Mouse (Mus musculus) thymus, postnatal 14 days (tissue): ENCODE data around the gene Sesn1.
A peak's percentile ranks its signal among the peaks of the same experiment; 100 is the strongest.

Experiments
- DNase-seq: peaks from one replicate; pipeline ENCODE4 v3.0.0; 2021

Gene Sesn1

GRCm38 (mm10) chr10:41871564-41871963 is 61.8 kb downstream of the Sesn1 start:
- DNase-seq, result no peak

GRCm38 (mm10) chr10:41875624-41876023 is 65.9 kb downstream of the Sesn1 start:
- no peak for DNase-seq

- no peak for DNase-seq
Observed at GRCm38 (mm10) chr10:41878344-41878743, 68.6 kb downstream of the Sesn1 start.

GRCm38 (mm10) chr10:41879675-41880074 is 69.9 kb downstream of the Sesn1 start:
- DNase-seq, result no peak

GRCm38 (mm10) chr10:41880206-41880605 is 70.5 kb downstream of the Sesn1 start:
- DNase-seq, result no peak

- DNase-seq, result peak; percentile 74
Observed at GRCm38 (mm10) chr10:41880777-41881176, 71.0 kb downstream of the Sesn1 start.

GRCm38 (mm10) chr10:41881438-41881837 is 71.7 kb downstream of the Sesn1 start:
- no peak for DNase-seq

- no peak for DNase-seq
Observed at GRCm38 (mm10) chr10:41883741-41884575, 74.2 kb downstream of the Sesn1 start.

- peak; percentile 97 for DNase-seq
Observed at GRCm38 (mm10) chr10:41887080-41887821, 77.5 kb downstream of the Sesn1 start.

GRCm38 (mm10) chr10:41888365-41888941 is 78.7 kb downstream of the Sesn1 start:
- DNase-seq, result peak; percentile 47

- DNase-seq, result no peak
Observed at GRCm38 (mm10) chr10:41889566-41889965, 79.8 kb downstream of the Sesn1 start.

- DNase-seq, result no peak
Observed at GRCm38 (mm10) chr10:41890537-41890936, 80.8 kb downstream of the Sesn1 start.

- DNase-seq, result no peak
Observed at GRCm38 (mm10) chr10:41891312-41891711, 81.6 kb downstream of the Sesn1 start.

GRCm38 (mm10) chr10:41893433-41894411 is 84.0 kb downstream of the Sesn1 start:
- DNase-seq, result no peak

GRCm38 (mm10) chr10:41896425-41896824 is 86.7 kb downstream of the Sesn1 start:
- no peak for DNase-seq

GRCm38 (mm10) chr10:41896865-41897264 is 87.1 kb downstream of the Sesn1 start:
- no peak for DNase-seq

- DNase-seq, result no peak
Observed at GRCm38 (mm10) chr10:41901456-41901855, 91.7 kb downstream of the Sesn1 start.

- no peak for DNase-seq
Observed at GRCm38 (mm10) chr10:41901864-41902263, 92.1 kb downstream of the Sesn1 start.

GRCm38 (mm10) chr10:41907473-41907872 is 97.7 kb downstream of the Sesn1 start:
- no peak for DNase-seq

- DNase-seq, result no peak
Observed at GRCm38 (mm10) chr10:41907950-41908349, 98.2 kb downstream of the Sesn1 start.

- DNase-seq, result no peak
Observed at GRCm38 (mm10) chr10:41908899-41909298, 99.2 kb downstream of the Sesn1 start.

GRCm38 (mm10) chr10:41912290-41912994 is 102.7 kb downstream of the Sesn1 start:
- DNase-seq, result no peak
